In genomic region chr17:64579696-64580095, GRCm38 (mm10) we compare ENCODE assay signal across 9 mouse cellular contexts. TPM values are rescaled to one million over a fixed set of nuclear protein-coding genes. Genes with fewer than 3 reads are reported as not detected.
DNase-seq lines count a peak whose midpoint lies in the region; ATAC-seq lines count a peak whose summit lies in the region.
"Had no signal": no experiment of that assay in that cellular context is flagged by ENCODE, and none has a peak within 500 bp of the region (broad histone marks: within the 10 kb centered on the region; RNA-seq: fewer than 3 reads in every experiment).

No protein-coding gene starts in this region.

- no peak overlapping the region for H3K4me2 ChIP-seq in kidney, embryonic 14.5 days (replicated peaks; ENCODE audit: low read depth, low read length)
- no peak overlapping the region for H3K4me2 ChIP-seq in hindbrain, embryonic 12.5 days (replicated peaks)

- H3K9me3 ChIP-seq in kidney, embryonic 14.5 days (ENCODE audit: control insufficient read depth, low read length): no peaks in the 10 kb centered on the region
- no peaks in the 10 kb centered on the region for H3K9me3 ChIP-seq in hindbrain, embryonic 12.5 days (replicated peaks)

- H3K27ac ChIP-seq in kidney, embryonic 14.5 days (ENCODE audit: low read depth, low read length): no peak overlapping the region
- no peak overlapping the region for H3K27ac ChIP-seq in hindbrain, embryonic 12.5 days

- no peaks in the 10 kb centered on the region for H3K36me3 ChIP-seq in kidney, embryonic 14.5 days (ENCODE audit: control insufficient read depth, insufficient read depth, low read length)
- H3K36me3 ChIP-seq in hindbrain, embryonic 12.5 days: no peaks in the 10 kb centered on the region

- 65% methylated on average over 8 of the region's 8 CpGs for WGBS in kidney, embryonic 14.5 days
- WGBS in hindbrain, embryonic 12.5 days: 76% methylated on average over 8 of the region's 8 CpGs

- H3K9ac ChIP-seq in kidney, embryonic 14.5 days (ENCODE audit: low read depth, low read length): no peak overlapping the region
- H3K9ac ChIP-seq in hindbrain, embryonic 12.5 days: no peak overlapping the region

- intact Hi-C loops in left cerebral cortex, postnatal 14 days (cut with DNase I): no loop called here

- no peaks in the 10 kb centered on the region for H3K27me3 ChIP-seq in kidney, embryonic 14.5 days (ENCODE audit: control insufficient read depth, insufficient read depth, low read length)
- no peaks in the 10 kb centered on the region for H3K27me3 ChIP-seq in hindbrain, embryonic 12.5 days

- ATAC-seq in kidney, embryonic 14.5 days (ENCODE audit: low FRiP score, low TSS enrichment): no peak
- no peak for ATAC-seq in hindbrain, embryonic 12.5 days (ENCODE audit: low FRiP score)

- peak; percentile 21 for DNase-seq in kidney, postnatal 14 days
- DNase-seq in cerebellum, postnatal 14 days: peak; percentile 69 to 72
- DNase-seq in left cerebral cortex, postnatal 14 days (ENCODE audit: low spot score in 2 of 2): peak; percentile 38 to 63
- peak; percentile 21 for DNase-seq in skeletal muscle tissue, adult 2 months (ENCODE audit: low read depth, low spot score)
- DNase-seq in heart, postnatal 4 days: no peak
- DNase-seq in gastrocnemius, postnatal 4 days (ENCODE audit: low spot score in 2 of 2): no peak

- H3K4me1 ChIP-seq in kidney, embryonic 14.5 days (ENCODE audit: control insufficient read depth, insufficient read depth, low read length): no peaks in the 10 kb centered on the region
- no peaks in the 10 kb centered on the region for H3K4me1 ChIP-seq in hindbrain, embryonic 12.5 days

- H3K4me3 ChIP-seq in kidney, embryonic 14.5 days (ENCODE audit: low read length): no peak overlapping the region
- H3K4me3 ChIP-seq in hindbrain, embryonic 12.5 days: no peak overlapping the region
- H3K4me3 ChIP-seq: erythroblast, embryonic 14.5 days had no signal

RNA-seq across cellular contexts. Expression of gene Man2a1, which starts 20.8 kb away (rescaled TPM):
- polyA plus RNA-seq in kidney, embryonic 14.5 days (2014; fragmentation: Nextera tagmentation; extraction: Ambion mirVana): 9.8 and 12.5 TPM in 2 replicates
- 10 to 100 TPM; 20.0 to 24.4 TPM for total RNA-seq in left cerebral cortex, postnatal 14 days (2021)
- total RNA-seq in heart, postnatal 4 days (2021): 10 to 100 TPM; 30.7 to 31.0 TPM
- 6.5 and 7.9 TPM in 2 replicates for polyA plus RNA-seq in hindbrain, embryonic 12.5 days (2016; fragmentation: Nextera tagmentation; extraction: Ambion mirVana)
- 10 to 100 TPM; 63.6 TPM for total RNA-seq in gastrocnemius, postnatal 4 days (2021)

Comparison
In these comparisons a context has a peak if more than half of its experiments do, and no peak if none do; other contexts are left out.
1. DNase-seq: peak in kidney, postnatal 14 days (single experiment), cerebellum, postnatal 14 days (2 of 2), left cerebral cortex, postnatal 14 days (2 of 2) and skeletal muscle tissue, adult 2 months (single experiment); none in heart, postnatal 4 days (single experiment) and gastrocnemius, postnatal 4 days (0 of 2).